Mouse (Mus musculus) limb, embryonic 14.5 days (tissue): ENCODE measurements around the gene Fstl4. TPM values are rescaled to one million over a fixed set of nuclear protein-coding genes. Genes with fewer than 3 reads are reported as not detected.

Source experiments
- ATAC-seq: fragments of 200-750 bp; cut with Nextera tagmentation; 2 replicates; pipeline ENCODE4 v1.8.0; 2017; ENCODE audit warnings: low read depth, moderate number of reproducible peaks, moderate TSS enrichment; ENCODE audit not compliant: low FRiP score
- DNase-seq: peaks from one replicate; pipeline ENCODE4 v3.0.0-alpha.2; 2015; ENCODE audit warnings: low spot score
- H3K27ac ChIP-seq: fragments of 300-500 bp; sonication (generic); replicated peaks from 2 replicates; pipeline ENCODE4 v1.5.1; 2014; ENCODE audit warnings: low read depth, mild to moderate bottlenecking, low read length, moderate library complexity, mixed read lengths
- H3K27me3 ChIP-seq: fragments of 300-500 bp; sonication (generic); 2 replicates; pipeline ENCODE4 v1.6.1; 2014; ENCODE audit warnings: low read length, mixed read lengths; ENCODE audit not compliant: control insufficient read depth, insufficient read depth
- H3K36me3 ChIP-seq: fragments of 300-500 bp; sonication (generic); 2 replicates; pipeline ENCODE4 v1.6.1; 2014; ENCODE audit warnings: mild to moderate bottlenecking, low read length, moderate library complexity, mixed read lengths; ENCODE audit not compliant: control insufficient read depth, insufficient read depth
- H3K4me1 ChIP-seq: fragments of 300-500 bp; sonication (generic); 2 replicates; pipeline ENCODE4 v1.6.1; 2014; ENCODE audit warnings: antibody characterized with exemption, low read length, mixed read lengths; ENCODE audit not compliant: control insufficient read depth, insufficient read depth
- H3K4me2 ChIP-seq: fragments of 300-500 bp; sonication (generic); replicated peaks from 2 replicates; pipeline ENCODE4 v1.6.1; 2014; ENCODE audit warnings: low read depth, mild to moderate bottlenecking, low read length, moderate library complexity; ENCODE audit not compliant: severe bottlenecking
- H3K4me3 ChIP-seq: fragments of 300-500 bp; sonication (generic); replicated peaks from 2 replicates; pipeline ENCODE4 v1.5.1; 2014; ENCODE audit warnings: low read length
- H3K9ac ChIP-seq: fragments of 300-500 bp; sonication (generic); 2 replicates; pipeline ENCODE4 v1.6.1; 2014; ENCODE audit warnings: mild to moderate bottlenecking, low read depth, low read length, moderate library complexity; ENCODE audit not compliant: severe bottlenecking
- H3K9me3 ChIP-seq: fragments of 300-500 bp; sonication (generic); 2 replicates; pipeline ENCODE4 v1.6.1; 2016; ENCODE audit warnings: low read length; ENCODE audit not compliant: control insufficient read depth
- POLR2A ChIP-seq: fragments of 200-500 bp; IDR thresholded peaks from 2 replicates; pipeline ENCODE4 v1.8.0; 2012; ENCODE audit warnings: inconsistent platforms, mild to moderate bottlenecking, moderate library complexity, borderline replicate concordance; ENCODE audit not compliant: insufficient read depth, insufficient read length; ENCODE audit errors: extremely low read depth
- WGBS: fragments of 180-500 bp; shearing (Covaris S2); extraction: QIAGEN DNeasy Blood & Tissue Kit; methylation state at CpG from one replicate; pipeline ENCODE4 v1.1.7; 2014; 5-methylcytosine and 5-hydroxymethylcytosine counted together
- polyA plus RNA-seq, 2 experiments: library from polyadenylated mRNA; depleted of rRNA in 1 of 2; stranded (reverse) in 1 of 2; unstranded in 1 of 2; fragments of >200 nt; fragmentation: Nextera tagmentation in 1 of 2; extraction: Ambion mirVana in 1 of 2; gene quantifications; 2 replicates each; pipeline versions ENCODE4 v1.2.1 to v1.2.3; 2012 to 2014

The Fstl4 gene
- polyA plus RNA-seq, 2 experiments: 0.97 to 2.3 TPM

GRCm38 (mm10) chr11:53056781-53057180 is 292.3 kb downstream of the Fstl4 start:
- peaks cover 28% of the 10 kb centered on the region for H3K4me1 ChIP-seq
- H3K9ac ChIP-seq: no peak overlapping the region
- DNase-seq (no peak), ATAC-seq (no peak)
- H3K4me3 ChIP-seq: no peak overlapping the region
- H3K36me3 ChIP-seq: no peaks in the 10 kb centered on the region
- no peak overlapping the region for H3K27ac ChIP-seq
- H3K27me3 ChIP-seq: no peaks in the 10 kb centered on the region
- no peaks in the 10 kb centered on the region for H3K9me3 ChIP-seq
- no peak overlapping the region for H3K4me2 ChIP-seq
- WGBS: 80% methylated on average over 6 of the region's 6 CpGs
- no peak for TF ChIP-seq POLR2A

GRCm38 (mm10) chr11:53057821-53058553 is 293.6 kb downstream of the Fstl4 start:
- peak overlapping the region; percentile 26 for H3K4me2 ChIP-seq
- H3K36me3 ChIP-seq: no peaks in the 10 kb centered on the region
- no peak overlapping the region for H3K27ac ChIP-seq
- H3K27me3 ChIP-seq: no peaks in the 10 kb centered on the region
- H3K4me3 ChIP-seq: no peak overlapping the region
- H3K9me3 ChIP-seq: no peaks in the 10 kb centered on the region
- H3K9ac ChIP-seq: peak overlapping the region; percentile 5; the same call in 1 of the 2 replicates
- ATAC-seq (no peak), DNase-seq (no peak)
- no peak for TF ChIP-seq POLR2A
- WGBS: 65% methylated on average over 17 of the region's 17 CpGs
- H3K4me1 ChIP-seq: peaks cover 28% of the 10 kb centered on the region

GRCm38 (mm10) chr11:53058557-53058956 is 294.1 kb downstream of the Fstl4 start:
- Histone ChIP-seq H3K36me3 (no peaks in the 10 kb centered on the region), H3K9me3 (no peaks in the 10 kb centered on the region), H3K9ac (peak overlapping the region; percentile 5; the same call in 1 of the 2 replicates), H3K27ac (no peak overlapping the region), H3K27me3 (no peaks in the 10 kb centered on the region), H3K4me1 (peaks cover 28% of the 10 kb centered on the region), H3K4me2 (peak overlapping the region; percentile 26), H3K4me3 (no peak overlapping the region)
- ATAC-seq: peak; percentile 35
- peak; percentile 62 for DNase-seq
- TF ChIP-seq POLR2A: no peak
- 7% methylated on average over 7 of the region's 7 CpGs for WGBS

- peaks cover 15% of the 10 kb centered on the region for H3K4me1 ChIP-seq
- peak; percentile 74 for ATAC-seq
- no peak overlapping the region for H3K4me3 ChIP-seq
Measured at GRCm38 (mm10) chr11:53067699-53068478, 303.5 kb downstream of the Fstl4 start.

DNA sequence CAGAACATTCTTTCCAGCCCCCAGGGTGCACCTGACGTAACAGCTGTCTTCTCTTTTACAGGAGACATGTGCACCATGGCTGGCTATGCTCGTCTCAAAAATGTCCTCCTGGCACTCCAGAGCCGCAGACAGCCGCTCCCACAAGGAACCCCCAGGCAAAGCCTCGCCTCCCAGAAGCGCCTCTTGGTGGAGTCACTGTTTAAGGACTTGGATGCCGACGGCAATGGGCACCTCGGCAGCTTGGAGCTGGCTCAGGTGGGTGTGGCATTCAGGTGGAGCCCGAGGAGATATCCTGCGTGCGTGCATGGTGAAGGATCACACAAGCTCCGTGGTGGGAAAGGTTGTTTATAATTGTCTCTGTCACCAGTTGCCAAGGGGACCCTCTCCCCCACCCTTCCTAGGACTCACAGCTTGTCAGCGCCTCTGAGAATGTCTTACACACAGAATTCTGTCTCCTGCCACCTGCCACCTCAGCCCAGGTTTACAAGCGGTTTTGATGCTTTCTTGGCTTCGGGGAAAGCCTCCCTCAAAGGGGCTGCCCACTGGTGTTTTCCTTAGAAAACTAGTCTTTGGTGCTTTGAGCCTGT is 304.1 kb downstream of the Fstl4 start:
- Histone ChIP-seq H3K4me1 (peaks cover 15% of the 10 kb centered on the region), H3K27me3 (no peaks in the 10 kb centered on the region), H3K4me2 (no peak overlapping the region), H3K36me3 (no peaks in the 10 kb centered on the region), H3K27ac (no peak overlapping the region), H3K4me3 (no peak overlapping the region), H3K9me3 (no peaks in the 10 kb centered on the region), H3K9ac (no peak overlapping the region)
- DNase-seq: no peak
- ATAC-seq: peak; percentile 72; the same call in 1 of the 2 replicates
- no peak for TF ChIP-seq POLR2A
- WGBS: 35% methylated on average over 16 of the region's 16 CpGs

More at GRCm38 (mm10) chr11:53067699-53068478, 303.5 kb downstream of the Fstl4 start:
- Histone ChIP-seq H3K9me3 (no peaks in the 10 kb centered on the region), H3K36me3 (no peaks in the 10 kb centered on the region), H3K9ac (no peak overlapping the region), H3K27me3 (no peaks in the 10 kb centered on the region), H3K27ac (no peak overlapping the region), H3K4me2 (no peak overlapping the region)
- TF ChIP-seq POLR2A: no peak
- WGBS: 45% methylated on average over 14 of the region's 14 CpGs
- peak; percentile 71 for DNase-seq
